Mouse (Mus musculus) urinary bladder, postnatal 25 days (tissue): Measurements from ENCODE around the gene Rsg1.

ENCODE experiments used
- DNase-seq: peaks from one replicate; pipeline ENCODE4 v3.0.0; 2022; ENCODE audit warnings: low spot score

The Rsg1 gene

GRCm38 (mm10) chr4:141213770-141214336 lies at the start of gene Rsg1:
Gene Rsg1, plus strand, starts transcription at chr4:141213956.
- DNase-seq: peak; percentile 96

- no peak for DNase-seq
These were observed 47.9 kb upstream of the Rsg1 start for GRCm38 (mm10) chr4:141165744-141166292.

- no peak for DNase-seq
These were observed 46.6 kb upstream of the Rsg1 start for GRCm38 (mm10) chr4:141167156-141167555.

GRCm38 (mm10) chr4:141172121-141172520 lies 41.6 kb upstream of the Rsg1 start:
- no peak for DNase-seq

- no peak for DNase-seq
These were observed 38.0 kb upstream of the Rsg1 start for GRCm38 (mm10) chr4:141175783-141176182.

GRCm38 (mm10) chr4:141176328-141176838 lies 37.4 kb upstream of the Rsg1 start:
- no peak for DNase-seq

- no peak for DNase-seq
These were observed 35.3 kb upstream of the Rsg1 start for GRCm38 (mm10) chr4:141178500-141178899.

GRCm38 (mm10) chr4:141180831-141181230 lies 32.9 kb upstream of the Rsg1 start:
- no peak for DNase-seq

- no peak for DNase-seq
These were observed 31.8 kb upstream of the Rsg1 start for GRCm38 (mm10) chr4:141181981-141182380.

GRCm38 (mm10) chr4:141183932-141184331 lies 29.8 kb upstream of the Rsg1 start:
- no peak for DNase-seq

- no peak for DNase-seq
These were observed 29.3 kb upstream of the Rsg1 start for GRCm38 (mm10) chr4:141184426-141184825.

GRCm38 (mm10) chr4:141186923-141187836 lies 26.6 kb upstream of the Rsg1 start:
- DNase-seq: no peak

- no peak for DNase-seq
These were observed 22.5 kb upstream of the Rsg1 start for GRCm38 (mm10) chr4:141191294-141191693.

- DNase-seq: no peak
These were observed 19.2 kb upstream of the Rsg1 start for GRCm38 (mm10) chr4:141194553-141194952.

- no peak for DNase-seq
These were observed 16.6 kb upstream of the Rsg1 start for GRCm38 (mm10) chr4:141196981-141197685.

GRCm38 (mm10) chr4:141197686-141198035 lies 16.1 kb upstream of the Rsg1 start:
- DNase-seq: no peak

- DNase-seq: no peak
These were observed 12.8 kb upstream of the Rsg1 start for GRCm38 (mm10) chr4:141200906-141201305.

- DNase-seq: no peak
These were observed 11.6 kb upstream of the Rsg1 start for GRCm38 (mm10) chr4:141202192-141202591.

- no peak for DNase-seq
These were observed 9.1 kb upstream of the Rsg1 start for GRCm38 (mm10) chr4:141204580-141205061.

- DNase-seq: no peak
These were observed 6.7 kb upstream of the Rsg1 start for GRCm38 (mm10) chr4:141207081-141207480.

- no peak for DNase-seq
These were observed 3.1 kb upstream of the Rsg1 start for GRCm38 (mm10) chr4:141210524-141211219.

- no peak for DNase-seq
These were observed 2.1 kb upstream of the Rsg1 start for GRCm38 (mm10) chr4:141211646-141212045.
